Mouse (Mus musculus): ENCODE measurements around the gene Thsd4. TPM values are rescaled to one million over a fixed set of nuclear protein-coding genes. Genes with fewer than 3 reads are reported as not detected.

The Thsd4 gene
- polyA plus RNA-seq, 1 experiment from 2014 or later: 11.8 TPM

DNA sequence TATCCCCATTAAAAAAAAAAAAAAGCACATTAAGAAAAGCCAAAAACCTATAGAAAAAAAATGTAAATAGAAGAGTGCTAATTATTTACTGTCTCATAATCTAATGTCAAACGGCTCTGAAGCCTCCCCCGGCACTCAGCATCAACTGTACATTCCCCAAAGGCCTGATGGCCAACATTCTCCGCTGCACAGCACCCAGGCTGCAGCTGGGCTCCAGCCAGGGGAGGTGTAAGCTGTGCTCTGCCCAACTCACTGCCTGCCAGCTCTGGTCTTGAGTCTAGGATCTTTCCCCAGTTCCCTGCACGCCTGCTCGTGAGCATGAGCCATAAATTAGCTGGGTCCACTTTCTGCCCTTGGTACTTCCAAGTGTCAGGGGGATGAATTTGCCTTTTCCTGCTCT lies 15.7 kb downstream of the Thsd4 start:
- 44% methylated on average over 5 of the region's 5 CpGs for WGBS
- Histone ChIP-seq H3K27me3 (ENCODE audit: control insufficient read depth, insufficient read depth, low read length) (no peaks in the 10 kb centered on the region), H3K4me3 (ENCODE audit: low read depth, low read length) (no peak overlapping the region), H3K9ac (ENCODE audit: low read length) (no peak overlapping the region), H3K9me3 (ENCODE audit: control insufficient read depth, low read length) (no peaks in the 10 kb centered on the region), H3K36me3 (ENCODE audit: control insufficient read depth, insufficient read depth, low read length) (no peaks in the 10 kb centered on the region), H3K4me1 (ENCODE audit: control insufficient read depth, insufficient read depth, low read length) (peaks cover 8% of the 10 kb centered on the region), H3K27ac (replicated peaks; ENCODE audit: low read depth, low read length) (no peak overlapping the region), H3K4me2 (ENCODE audit: low read depth, severe bottlenecking) (no peak overlapping the region)
- ATAC-seq (ENCODE audit: insufficient number of reproducible peaks, low FRiP score, low TSS enrichment, low read depth) (no peak), DNase-seq (ENCODE audit: low spot score) (no peak)

DNA sequence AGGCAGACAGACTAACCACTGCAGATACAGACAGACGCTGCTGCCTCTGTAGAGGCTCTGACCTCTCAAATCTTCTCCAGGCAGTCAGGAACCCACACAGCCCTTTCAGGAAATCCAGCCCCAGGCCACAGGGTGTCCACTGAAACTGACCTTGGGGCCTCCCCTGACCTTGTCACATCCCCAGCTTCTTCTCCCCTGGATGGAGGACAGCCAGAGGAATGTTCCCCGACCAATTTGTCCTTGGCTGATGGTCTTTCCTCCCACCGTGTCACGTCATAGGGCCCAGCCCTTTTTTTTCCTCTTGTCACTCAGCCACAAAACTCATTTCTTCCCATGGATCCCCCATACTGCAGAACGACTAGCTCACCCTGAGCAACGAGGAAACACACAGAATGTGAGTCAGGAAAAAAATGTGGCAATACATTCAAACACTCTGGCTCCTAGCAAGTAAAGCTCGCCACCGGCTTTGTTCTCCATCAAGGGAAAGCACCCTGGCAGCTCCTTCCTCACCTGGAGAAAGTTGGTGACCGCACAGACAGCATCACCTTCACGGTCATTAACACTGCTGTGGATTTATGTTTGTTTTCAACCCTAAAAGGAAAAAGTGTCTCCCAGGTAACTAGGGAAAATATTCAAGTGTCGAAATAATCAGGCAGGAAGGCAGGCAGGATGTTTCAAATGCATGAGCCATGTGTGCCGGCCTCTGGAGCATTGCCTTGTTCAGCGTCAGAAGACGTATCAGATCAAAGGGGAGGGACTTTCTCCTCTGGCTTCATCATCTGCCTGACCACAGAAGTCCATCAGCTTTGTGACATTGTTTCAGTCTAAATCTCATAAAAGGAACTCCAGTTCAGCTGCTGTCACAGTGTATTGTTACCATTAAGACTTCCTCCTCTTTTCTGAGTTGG lies 17.2 kb downstream of the Thsd4 start:
- H3K27ac ChIP-seq (replicated peaks; ENCODE audit: low read depth, low read length): no peak overlapping the region
- WGBS: 63% methylated on average over 14 of the region's 14 CpGs
- H3K36me3 ChIP-seq (ENCODE audit: control insufficient read depth, insufficient read depth, low read length): no peaks in the 10 kb centered on the region
- H3K4me2 ChIP-seq (ENCODE audit: low read depth, severe bottlenecking): no peak overlapping the region
- H3K4me1 ChIP-seq (ENCODE audit: control insufficient read depth, insufficient read depth, low read length): peaks cover 6% of the 10 kb centered on the region
- ATAC-seq (ENCODE audit: insufficient number of reproducible peaks, low FRiP score, low TSS enrichment, low read depth): no peak
- no peak overlapping the region for H3K9ac ChIP-seq (ENCODE audit: low read length)
- no peak overlapping the region for H3K4me3 ChIP-seq (ENCODE audit: low read depth, low read length)
- DNase-seq (ENCODE audit: low spot score): no peak
- H3K27me3 ChIP-seq (ENCODE audit: control insufficient read depth, insufficient read depth, low read length): no peaks in the 10 kb centered on the region
- no peaks in the 10 kb centered on the region for H3K9me3 ChIP-seq (ENCODE audit: control insufficient read depth, low read length)

DNA sequence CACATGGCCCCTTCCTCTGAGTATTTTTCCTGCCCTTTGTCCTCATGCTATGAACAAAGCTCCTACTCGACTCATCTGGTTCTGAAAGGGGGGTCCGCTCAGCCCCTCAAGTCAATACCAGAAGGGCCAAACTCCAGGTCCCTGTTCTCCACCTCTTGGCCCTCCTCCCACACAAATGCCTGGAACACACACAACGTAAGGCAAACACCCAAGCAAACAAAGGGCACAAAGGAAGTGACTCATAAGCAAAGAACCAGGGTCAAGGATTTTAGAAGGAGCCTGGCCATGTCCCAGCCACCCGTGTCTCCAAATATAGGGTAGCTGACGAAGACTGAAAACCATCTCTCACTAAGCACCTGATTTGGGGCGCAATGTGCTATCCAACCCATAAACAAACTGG lies 19.6 kb downstream of the Thsd4 start:
- H3K27ac ChIP-seq (replicated peaks; ENCODE audit: low read depth, low read length): no peak overlapping the region
- 90% methylated on average over 6 of the region's 6 CpGs for WGBS
- no peaks in the 10 kb centered on the region for H3K27me3 ChIP-seq (ENCODE audit: control insufficient read depth, insufficient read depth, low read length)
- ATAC-seq (ENCODE audit: insufficient number of reproducible peaks, low FRiP score, low TSS enrichment, low read depth) (no peak), DNase-seq (ENCODE audit: low spot score) (no peak)
- peaks cover 5% of the 10 kb centered on the region for H3K4me1 ChIP-seq (ENCODE audit: control insufficient read depth, insufficient read depth, low read length)
- H3K4me2 ChIP-seq (ENCODE audit: low read depth, severe bottlenecking): no peak overlapping the region
- H3K9me3 ChIP-seq (ENCODE audit: control insufficient read depth, low read length): no peaks in the 10 kb centered on the region
- H3K4me3 ChIP-seq (ENCODE audit: low read depth, low read length): no peak overlapping the region
- H3K9ac ChIP-seq (ENCODE audit: low read length): no peak overlapping the region
- H3K36me3 ChIP-seq (ENCODE audit: control insufficient read depth, insufficient read depth, low read length): no peaks in the 10 kb centered on the region

DNA sequence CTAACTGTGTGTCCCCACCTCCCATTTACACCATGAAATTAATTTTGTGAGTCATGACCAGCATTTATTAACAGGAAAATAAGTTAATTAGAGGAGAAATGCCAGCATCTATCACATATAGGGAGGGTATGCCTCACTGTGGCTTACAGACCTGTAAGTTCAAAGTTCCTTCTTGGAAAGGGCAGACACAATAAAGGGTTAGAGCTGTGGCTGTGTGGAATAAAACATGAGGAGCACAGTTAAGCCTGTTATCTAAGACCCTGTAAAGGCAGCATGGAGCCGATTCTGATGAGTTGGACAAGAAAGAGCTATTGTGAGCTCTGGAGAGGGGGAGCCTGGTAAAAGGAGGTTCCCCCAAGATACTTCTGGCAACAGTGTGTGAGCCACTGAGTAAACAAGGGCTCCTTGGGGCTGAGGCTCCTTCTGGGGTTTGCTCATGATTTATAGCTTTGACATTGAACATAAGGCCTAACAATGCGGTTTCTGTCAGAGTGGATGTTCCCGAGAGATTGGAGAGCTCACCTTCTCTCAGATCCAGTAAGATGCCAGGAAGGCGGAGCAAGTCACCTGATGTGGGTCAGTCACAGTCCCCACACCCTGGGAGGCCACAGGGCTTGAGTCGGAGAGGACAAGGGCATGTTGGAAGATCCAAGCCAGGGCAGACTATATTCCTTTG lies 20.2 kb downstream of the Thsd4 start:
- 76% methylated on average over 5 of the region's 5 CpGs for WGBS
- DNase-seq (ENCODE audit: low spot score) (no peak), ATAC-seq (ENCODE audit: insufficient number of reproducible peaks, low FRiP score, low TSS enrichment, low read depth) (no peak)
- Histone ChIP-seq H3K9me3 (ENCODE audit: control insufficient read depth, low read length) (no peaks in the 10 kb centered on the region), H3K4me3 (ENCODE audit: low read depth, low read length) (no peak overlapping the region), H3K36me3 (ENCODE audit: control insufficient read depth, insufficient read depth, low read length) (no peaks in the 10 kb centered on the region), H3K27ac (replicated peaks; ENCODE audit: low read depth, low read length) (no peak overlapping the region), H3K27me3 (ENCODE audit: control insufficient read depth, insufficient read depth, low read length) (no peaks in the 10 kb centered on the region), H3K4me2 (ENCODE audit: low read depth, severe bottlenecking) (no peak overlapping the region), H3K9ac (ENCODE audit: low read length) (peak overlapping the region; percentile 13; the same call in 1 of the 2 replicates), H3K4me1 (ENCODE audit: control insufficient read depth, insufficient read depth, low read length) (no peaks in the 10 kb centered on the region; the same call in 1 of the 2 replicates)

DNA sequence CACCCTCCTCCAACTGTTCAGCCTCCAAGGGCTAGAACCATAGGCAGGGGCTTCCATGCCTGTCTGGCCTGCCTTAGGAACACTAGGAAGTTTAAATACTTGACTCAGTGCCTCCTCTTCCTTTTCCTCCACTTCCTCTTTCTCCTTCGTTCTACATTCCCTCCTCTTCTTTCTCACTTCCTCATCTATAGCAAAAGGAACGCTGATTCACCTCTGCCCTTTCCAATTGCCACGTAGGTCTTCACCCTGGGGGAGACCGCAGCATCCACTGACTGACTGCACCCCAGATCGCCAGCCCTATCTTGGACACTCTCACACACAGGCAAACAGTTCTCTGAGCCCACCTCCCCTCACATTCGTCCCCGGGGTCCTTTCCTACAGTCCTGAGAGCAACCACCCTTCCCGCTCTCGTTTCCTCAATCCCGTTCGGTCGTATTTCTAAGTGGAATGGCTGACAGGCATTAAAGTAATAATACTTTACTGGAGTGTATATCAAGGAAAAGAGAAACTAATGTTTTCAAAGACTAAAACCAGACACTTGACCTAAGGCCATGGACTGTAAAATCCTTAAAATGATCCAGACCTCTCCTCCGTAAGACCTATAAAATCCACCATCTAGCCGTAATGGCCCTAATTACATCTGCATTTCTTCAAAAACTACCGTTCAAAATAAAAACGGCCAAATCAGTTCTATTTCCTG lies 29.4 kb downstream of the Thsd4 start:
- Histone ChIP-seq H3K36me3 (ENCODE audit: control insufficient read depth, insufficient read depth, low read length) (no peaks in the 10 kb centered on the region), H3K9me3 (ENCODE audit: control insufficient read depth, low read length) (no peaks in the 10 kb centered on the region), H3K9ac (ENCODE audit: low read length) (no peak overlapping the region), H3K4me1 (ENCODE audit: control insufficient read depth, insufficient read depth, low read length) (peaks cover 29% of the 10 kb centered on the region), H3K27me3 (ENCODE audit: control insufficient read depth, insufficient read depth, low read length) (no peaks in the 10 kb centered on the region), H3K4me3 (ENCODE audit: low read depth, low read length) (no peak overlapping the region), H3K4me2 (ENCODE audit: low read depth, severe bottlenecking) (peak overlapping the region; percentile 2; the same call in 1 of the 2 replicates), H3K27ac (replicated peaks; ENCODE audit: low read depth, low read length) (0 out of 2 replicates have a peak overlapping the region, but pooled peaks have one; percentile 42)
- ATAC-seq (ENCODE audit: insufficient number of reproducible peaks, low FRiP score, low TSS enrichment, low read depth) (no peak), DNase-seq (ENCODE audit: low spot score) (peak; percentile 51)
- 22% methylated on average over 16 of the region's 16 CpGs for WGBS

DNA sequence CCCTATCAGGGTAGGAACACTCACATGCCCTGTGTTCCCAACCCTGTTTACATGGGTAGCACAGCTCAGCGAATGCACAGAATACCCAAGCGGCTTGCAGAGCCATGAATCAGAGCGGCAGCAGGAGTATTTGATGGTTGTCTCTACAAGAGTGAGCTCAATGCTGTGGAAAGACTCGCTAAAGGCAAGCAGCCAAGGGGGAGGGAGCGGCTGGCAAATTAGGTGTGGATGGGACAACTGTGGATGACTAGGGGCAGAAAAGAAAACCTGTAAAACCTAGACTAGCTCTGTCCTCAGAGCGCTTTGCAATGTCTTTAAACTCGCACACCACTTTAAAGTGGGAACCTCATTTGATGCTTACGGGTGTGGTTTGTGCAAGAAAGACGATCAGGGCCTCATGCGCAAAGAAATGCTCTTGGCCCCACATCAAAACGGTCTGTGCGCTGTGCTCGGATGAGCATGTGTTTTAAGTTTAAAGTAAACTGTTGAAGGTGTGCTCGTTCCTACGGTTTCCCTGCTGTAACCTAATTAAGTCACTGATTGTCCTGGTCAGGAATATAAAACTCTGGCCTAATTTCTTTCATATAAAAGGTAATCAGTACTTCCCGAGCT lies 30.3 kb downstream of the Thsd4 start:
- Histone ChIP-seq H3K4me2 (ENCODE audit: low read depth, severe bottlenecking) (no peak overlapping the region), H3K4me1 (ENCODE audit: control insufficient read depth, insufficient read depth, low read length) (peaks cover 29% of the 10 kb centered on the region), H3K4me3 (ENCODE audit: low read depth, low read length) (no peak overlapping the region), H3K9ac (ENCODE audit: low read length) (no peak overlapping the region), H3K27ac (replicated peaks; ENCODE audit: low read depth, low read length) (peak overlapping the region; percentile 36; the same call in 1 of the 2 replicates), H3K9me3 (ENCODE audit: control insufficient read depth, low read length) (no peaks in the 10 kb centered on the region), H3K27me3 (ENCODE audit: control insufficient read depth, insufficient read depth, low read length) (no peaks in the 10 kb centered on the region), H3K36me3 (ENCODE audit: control insufficient read depth, insufficient read depth, low read length) (no peaks in the 10 kb centered on the region)
- ATAC-seq (ENCODE audit: insufficient number of reproducible peaks, low FRiP score, low TSS enrichment, low read depth): no peak
- DNase-seq (ENCODE audit: low spot score): peak; percentile 47
- 29% methylated on average over 16 of the region's 16 CpGs for WGBS

DNA sequence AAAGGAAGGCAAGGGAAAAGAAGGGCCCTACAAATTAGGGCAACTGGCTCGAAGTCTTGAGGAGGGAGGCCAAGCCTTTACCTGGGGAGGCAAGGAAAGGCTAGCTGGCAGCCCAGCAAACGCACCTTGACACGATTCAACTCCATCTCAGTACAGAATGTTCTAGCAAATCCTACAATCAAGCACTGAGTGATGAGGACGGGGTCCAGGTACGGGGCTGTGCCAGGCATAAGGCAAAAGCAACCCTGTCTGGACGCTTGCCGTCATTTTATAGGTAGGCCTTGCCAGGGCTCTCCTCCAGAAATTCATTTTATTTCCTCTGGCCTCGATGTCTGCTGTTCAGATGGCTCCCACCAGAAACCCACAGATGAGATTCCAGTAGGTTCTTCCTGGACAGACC lies 30.8 kb downstream of the Thsd4 start:
- peaks cover 29% of the 10 kb centered on the region for H3K4me1 ChIP-seq (ENCODE audit: control insufficient read depth, insufficient read depth, low read length)
- ATAC-seq (ENCODE audit: insufficient number of reproducible peaks, low FRiP score, low TSS enrichment, low read depth) (no peak), DNase-seq (ENCODE audit: low spot score) (no peak)
- no peaks in the 10 kb centered on the region for H3K9me3 ChIP-seq (ENCODE audit: control insufficient read depth, low read length)
- no peak overlapping the region for H3K4me2 ChIP-seq (ENCODE audit: low read depth, severe bottlenecking)
- H3K36me3 ChIP-seq (ENCODE audit: control insufficient read depth, insufficient read depth, low read length): no peaks in the 10 kb centered on the region
- no peak overlapping the region for H3K4me3 ChIP-seq (ENCODE audit: low read depth, low read length)
- no peak overlapping the region; the same call in 1 of the 2 replicates for H3K27ac ChIP-seq (replicated peaks; ENCODE audit: low read depth, low read length)
- H3K27me3 ChIP-seq (ENCODE audit: control insufficient read depth, insufficient read depth, low read length): no peaks in the 10 kb centered on the region
- WGBS: 77% methylated on average over 8 of the region's 8 CpGs
- H3K9ac ChIP-seq (ENCODE audit: low read length): no peak overlapping the region

DNA sequence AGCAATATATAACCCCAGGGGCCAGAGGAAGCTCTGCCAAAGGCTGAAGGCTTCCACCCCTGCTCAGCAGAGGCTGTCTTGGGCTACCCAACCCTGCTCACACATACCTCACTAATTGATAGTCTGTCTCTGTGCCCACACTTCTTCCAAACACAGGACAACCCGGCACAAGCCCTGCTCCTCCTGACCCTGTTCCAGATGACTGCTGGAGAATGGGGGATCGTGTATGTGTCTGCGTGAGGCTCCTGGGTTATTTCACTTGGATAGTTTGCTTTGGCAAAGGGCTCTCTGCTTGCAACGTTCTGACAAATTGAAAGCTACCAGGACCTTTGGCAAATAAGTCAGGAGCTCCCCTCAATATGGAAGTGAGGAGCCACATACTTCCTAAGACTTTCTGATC lies 33.0 kb downstream of the Thsd4 start:
- Histone ChIP-seq H3K4me2 (ENCODE audit: low read depth, severe bottlenecking) (no peak overlapping the region), H3K27ac (replicated peaks; ENCODE audit: low read depth, low read length) (no peak overlapping the region), H3K36me3 (ENCODE audit: control insufficient read depth, insufficient read depth, low read length) (no peaks in the 10 kb centered on the region), H3K4me3 (ENCODE audit: low read depth, low read length) (no peak overlapping the region), H3K9ac (ENCODE audit: low read length) (no peak overlapping the region), H3K9me3 (ENCODE audit: control insufficient read depth, low read length) (no peaks in the 10 kb centered on the region), H3K4me1 (ENCODE audit: control insufficient read depth, insufficient read depth, low read length) (peaks cover 29% of the 10 kb centered on the region), H3K27me3 (ENCODE audit: control insufficient read depth, insufficient read depth, low read length) (no peaks in the 10 kb centered on the region)
- 64% methylated on average over 4 of the region's 4 CpGs for WGBS
- DNase-seq (ENCODE audit: low spot score): no peak
- no peak for ATAC-seq (ENCODE audit: insufficient number of reproducible peaks, low FRiP score, low TSS enrichment, low read depth)
